Mouse (Mus musculus): ENCODE measurements around the gene Galnt2. TPM values are rescaled to one million over a fixed set of nuclear protein-coding genes. Genes with fewer than 3 reads are reported as not detected.

Galnt2 gene
- polyA plus RNA-seq, 1 experiment from 2014 or later = 67.2 TPM

DNA sequence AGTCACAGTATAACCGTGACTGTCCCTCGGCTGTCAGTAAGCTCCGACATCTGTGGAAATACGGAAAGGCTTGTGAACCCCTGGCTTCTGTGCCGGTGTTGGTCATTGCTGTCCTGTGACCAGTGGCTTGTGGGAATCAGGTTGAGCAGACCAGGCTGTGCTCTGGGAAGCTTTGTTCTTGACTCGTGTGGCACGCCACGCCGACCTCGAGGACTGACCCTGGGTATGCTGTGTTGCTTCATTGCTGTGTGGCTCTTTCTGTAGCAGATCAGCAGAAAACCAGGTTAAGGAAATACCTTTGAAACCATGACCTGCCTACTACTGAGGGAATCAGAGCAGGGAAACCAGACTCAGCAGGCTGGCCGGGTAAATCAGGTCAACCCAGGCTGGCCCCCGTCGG, 79.3 kb downstream of the Galnt2 start:
- Histone ChIP-seq H3K9ac (no peak overlapping the region), H3K4me1 (ENCODE audit: insufficient read depth) (no peaks in the 10 kb centered on the region; the same call in 1 of the 2 replicates), H3K27ac (ENCODE audit: low read depth) (no peak overlapping the region), H3K27me3 (ENCODE audit: insufficient read depth, low read length) (no peaks in the 10 kb centered on the region), H3K36me3 (ENCODE audit: insufficient read depth) (peaks cover 3% of the 10 kb centered on the region; the same call in 1 of the 2 replicates), H3K4me3 (ENCODE audit: low read depth, low read length) (no peak overlapping the region), H3K9me3 (ENCODE audit: low read depth, low read length) (no peaks in the 10 kb centered on the region), H3K4me2 (no peak overlapping the region)
- DNase-seq (no peak), ATAC-seq (ENCODE audit: insufficient read depth) (no peak)
- TF ChIP-seq CTCF (IDR thresholded peaks at IDR 0.05; ENCODE audit: low read depth) = no peak
- whole genome bisulfite sequencing = 89% methylated on average over 13 of the region's 13 CpGs

DNA sequence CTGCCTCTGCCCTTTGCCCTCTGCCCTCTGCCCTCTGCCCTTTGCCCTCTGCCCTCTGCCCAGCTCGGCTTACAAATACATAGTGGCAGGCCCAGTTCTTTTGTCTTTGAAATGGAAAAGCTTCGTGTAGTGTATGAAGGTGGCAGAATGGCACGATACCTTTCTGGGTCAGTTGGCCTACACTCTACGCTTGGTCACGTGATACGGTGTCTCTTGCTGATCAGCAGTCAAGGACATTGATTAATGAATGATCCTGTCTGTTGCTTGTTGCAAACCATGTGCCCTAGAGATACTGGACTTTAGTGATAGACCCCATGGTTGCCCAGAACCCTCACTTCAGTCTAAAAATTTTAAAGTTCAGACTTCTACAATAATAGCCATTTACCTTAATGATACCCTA, 79.9 kb downstream of the Galnt2 start:
- H3K4me1 ChIP-seq (ENCODE audit: insufficient read depth) = no peaks in the 10 kb centered on the region; the same call in 1 of the 2 replicates
- H3K4me3 ChIP-seq (ENCODE audit: low read depth, low read length) = no peak overlapping the region

DNA sequence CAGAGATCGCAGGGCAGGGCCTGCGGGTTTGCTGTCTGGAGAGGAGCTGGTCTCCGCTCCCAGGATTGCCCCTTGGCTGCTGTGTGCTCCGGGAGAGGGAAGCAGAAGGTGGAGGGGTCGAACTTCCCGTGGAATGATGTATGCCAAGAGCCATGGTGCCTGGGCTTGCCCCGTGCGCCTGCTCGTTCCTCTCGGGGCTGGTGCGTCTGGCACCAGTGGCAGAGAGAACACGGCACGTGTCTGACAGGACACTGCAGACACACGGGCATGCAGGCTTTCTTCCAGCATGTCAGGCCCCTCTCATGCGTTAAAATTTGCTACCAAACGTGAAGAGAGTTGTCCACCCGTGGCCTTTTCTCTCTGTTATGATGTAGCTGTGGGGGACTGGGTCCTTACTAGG, 80.5 kb downstream of the Galnt2 start:
- Histone ChIP-seq H3K4me1 (ENCODE audit: insufficient read depth) (no peaks in the 10 kb centered on the region; the same call in 1 of the 2 replicates), H3K36me3 (ENCODE audit: insufficient read depth) (no peaks in the 10 kb centered on the region), H3K27me3 (ENCODE audit: insufficient read depth, low read length) (no peaks in the 10 kb centered on the region), H3K4me3 (ENCODE audit: low read depth, low read length) (no peak overlapping the region), H3K4me2 (no peak overlapping the region), H3K9me3 (ENCODE audit: low read depth, low read length) (no peaks in the 10 kb centered on the region), H3K27ac (ENCODE audit: low read depth) (no peak overlapping the region), H3K9ac (no peak overlapping the region)
- DNase-seq = no peak
- TF ChIP-seq CTCF (IDR thresholded peaks at IDR 0.05; ENCODE audit: low read depth) = no peak
- ATAC-seq (ENCODE audit: insufficient read depth) = no peak
- 88% methylated on average over 17 of the region's 17 CpGs for WGBS

More for the DNA sequence above, 79.9 kb downstream of the Galnt2 start:
- ATAC-seq (ENCODE audit: insufficient read depth) = no peak
- WGBS = 89% methylated on average over 6 of the region's 6 CpGs
- H3K9me3 ChIP-seq (ENCODE audit: low read depth, low read length) = no peaks in the 10 kb centered on the region
- H3K27me3 ChIP-seq (ENCODE audit: insufficient read depth, low read length) = no peaks in the 10 kb centered on the region
- no peak overlapping the region for H3K4me2 ChIP-seq
- no peak for TF ChIP-seq CTCF (IDR thresholded peaks at IDR 0.05; ENCODE audit: low read depth)
- DNase-seq = no peak
- no peak overlapping the region for H3K27ac ChIP-seq (ENCODE audit: low read depth)
- no peaks in the 10 kb centered on the region for H3K36me3 ChIP-seq (ENCODE audit: insufficient read depth)
- no peak overlapping the region for H3K9ac ChIP-seq

DNA sequence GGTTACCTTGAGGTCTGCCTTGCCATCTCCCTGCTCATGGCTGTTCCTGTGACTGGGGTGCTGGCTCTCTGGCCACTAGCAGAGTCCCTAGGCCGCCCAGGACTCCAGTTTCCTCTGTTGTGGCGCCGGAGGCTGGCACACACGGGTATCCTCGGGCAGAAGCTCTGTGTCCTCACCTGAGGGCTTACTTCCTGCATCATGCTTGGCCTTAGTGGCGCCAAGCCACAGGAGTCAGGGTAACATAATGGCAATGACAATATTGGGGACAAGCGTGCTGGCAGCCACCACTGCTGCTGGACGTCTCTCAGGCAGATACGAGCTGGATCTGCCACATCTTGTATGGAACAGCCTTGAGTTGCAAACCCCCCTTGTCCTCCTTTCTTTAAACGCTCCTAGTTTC, 81.0 kb downstream of the Galnt2 start:
- Histone ChIP-seq H3K9me3 (ENCODE audit: low read depth, low read length) (no peaks in the 10 kb centered on the region), H3K36me3 (ENCODE audit: insufficient read depth) (no peaks in the 10 kb centered on the region), H3K4me3 (ENCODE audit: low read depth, low read length) (no peak overlapping the region), H3K27me3 (ENCODE audit: insufficient read depth, low read length) (no peaks in the 10 kb centered on the region), H3K4me1 (ENCODE audit: insufficient read depth) (no peaks in the 10 kb centered on the region; the same call in 1 of the 2 replicates), H3K9ac (no peak overlapping the region), H3K4me2 (no peak overlapping the region), H3K27ac (ENCODE audit: low read depth) (no peak overlapping the region)
- DNase-seq = no peak
- 88% methylated on average over 10 of the region's 10 CpGs for whole genome bisulfite sequencing
- no peak for TF ChIP-seq CTCF (IDR thresholded peaks at IDR 0.05; ENCODE audit: low read depth)
- no peak for ATAC-seq (ENCODE audit: insufficient read depth)

DNA sequence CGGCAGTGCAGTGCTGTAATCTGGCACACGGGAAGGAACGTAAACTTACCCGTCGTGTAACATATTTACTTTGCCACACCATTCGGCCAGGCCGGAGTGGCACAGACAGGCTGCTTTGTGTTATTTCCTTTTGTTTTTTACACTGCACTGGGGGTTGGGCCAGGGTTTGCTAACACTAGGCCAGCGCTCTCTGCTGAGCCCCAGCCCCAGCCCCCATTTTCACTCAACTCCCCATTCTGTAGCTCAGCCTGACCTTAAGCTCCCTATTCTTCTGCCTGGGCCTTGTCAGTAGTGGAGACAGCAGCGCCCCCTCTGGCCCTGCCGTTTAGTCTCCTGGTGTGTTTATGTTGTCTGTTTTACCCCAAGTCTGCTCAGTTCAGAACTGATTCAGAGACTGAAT, 83.6 kb downstream of the Galnt2 start:
- 0 out of 2 replicates have a peak, but pooled peaks cover 2% of the 10 kb centered on the region for H3K4me1 ChIP-seq (ENCODE audit: insufficient read depth)
- peak overlapping the region; percentile 10; the same call in 1 of the 2 replicates for H3K27ac ChIP-seq (ENCODE audit: low read depth)
- peak; percentile 53 for TF ChIP-seq CTCF (IDR thresholded peaks at IDR 0.05; ENCODE audit: low read depth)
- ATAC-seq (ENCODE audit: insufficient read depth) = no peak
- no peaks in the 10 kb centered on the region for H3K9me3 ChIP-seq (ENCODE audit: low read depth, low read length)
- no peaks in the 10 kb centered on the region for H3K27me3 ChIP-seq (ENCODE audit: insufficient read depth, low read length)
- DNase-seq = peak; percentile 49
- no peak overlapping the region for H3K4me3 ChIP-seq (ENCODE audit: low read depth, low read length)
- no peak overlapping the region for H3K4me2 ChIP-seq
- WGBS = 43% methylated on average over 10 of the region's 10 CpGs
- H3K9ac ChIP-seq = no peak overlapping the region
- H3K36me3 ChIP-seq (ENCODE audit: insufficient read depth) = no peaks in the 10 kb centered on the region

DNA sequence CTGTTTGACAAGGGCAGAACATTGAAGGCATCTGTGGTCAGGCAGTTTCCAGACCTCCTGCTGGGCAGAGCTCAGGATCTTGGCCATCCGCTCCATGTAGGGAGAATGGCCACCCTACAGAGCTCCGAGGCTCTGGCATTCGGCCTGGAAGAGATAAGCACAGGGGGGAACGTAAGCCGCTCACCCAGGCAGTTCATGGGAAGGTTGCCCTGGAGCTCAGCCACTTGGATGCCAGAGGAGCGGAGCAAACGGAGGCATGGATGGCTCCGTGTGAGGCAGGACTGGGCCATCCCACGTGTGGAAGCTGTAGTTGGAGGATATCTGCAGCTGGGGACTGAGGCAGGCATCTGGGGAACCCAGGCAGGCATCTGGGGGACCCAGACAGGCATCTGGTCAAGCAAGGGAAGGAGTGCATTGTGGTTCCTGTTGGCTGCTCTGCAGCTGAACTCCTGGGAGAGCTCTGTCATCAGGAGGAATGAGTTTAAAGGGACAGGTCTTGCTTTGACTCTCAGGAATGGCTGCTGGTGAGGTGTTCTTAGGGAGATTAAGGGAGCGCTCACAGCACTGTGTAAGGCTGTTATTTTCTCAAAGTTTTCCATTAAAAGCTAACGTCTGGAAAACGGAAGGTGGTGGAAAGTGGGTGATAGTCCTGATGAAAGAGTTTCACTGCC, 85.4 kb downstream of the Galnt2 start:
- DNase-seq (peak; percentile 58), ATAC-seq (ENCODE audit: insufficient read depth) (peak; percentile 44)
- Histone ChIP-seq H3K36me3 (ENCODE audit: insufficient read depth) (no peaks in the 10 kb centered on the region), H3K9ac (no peak overlapping the region), H3K4me3 (ENCODE audit: low read depth, low read length) (no peak overlapping the region), H3K27me3 (ENCODE audit: insufficient read depth, low read length) (no peaks in the 10 kb centered on the region), H3K27ac (ENCODE audit: low read depth) (peak overlapping the region; percentile 50; the same call in 1 of the 2 replicates), H3K4me2 (no peak overlapping the region), H3K4me1 (ENCODE audit: insufficient read depth) (0 out of 2 replicates have a peak, but pooled peaks cover 2% of the 10 kb centered on the region), H3K9me3 (ENCODE audit: low read depth, low read length) (no peaks in the 10 kb centered on the region)
- no peak for TF ChIP-seq CTCF (IDR thresholded peaks at IDR 0.05; ENCODE audit: low read depth)
- WGBS = 33% methylated on average over 12 of the region's 12 CpGs

DNA sequence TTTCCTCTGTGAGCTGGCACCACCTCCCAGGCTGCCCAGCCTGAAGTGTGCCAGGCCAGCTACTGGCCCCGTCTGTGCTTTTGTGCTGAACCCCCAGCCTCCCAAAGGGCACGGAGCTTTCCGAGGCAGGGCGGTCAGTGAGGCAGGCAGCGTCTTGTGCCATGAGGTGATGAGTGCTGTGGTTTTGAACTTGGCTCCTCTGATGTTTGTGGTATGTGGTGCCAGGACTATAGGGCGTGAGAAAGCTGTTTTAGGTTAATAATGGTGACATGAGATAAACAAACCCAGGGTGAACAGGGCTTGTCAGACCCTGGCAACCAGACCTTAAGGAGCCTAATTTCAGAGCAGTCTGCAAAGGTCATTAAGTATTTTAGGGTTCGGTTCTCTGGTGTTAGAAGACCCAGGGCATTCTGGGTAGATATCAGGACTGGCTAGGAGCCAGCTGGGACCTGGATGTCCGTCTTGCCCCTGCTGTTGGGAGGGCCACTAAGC, 86.0 kb downstream of the Galnt2 start:
- 46% methylated on average over 8 of the region's 8 CpGs for WGBS
- Histone ChIP-seq H3K27me3 (ENCODE audit: insufficient read depth, low read length) (no peaks in the 10 kb centered on the region), H3K4me1 (ENCODE audit: insufficient read depth) (0 out of 2 replicates have a peak, but pooled peaks cover 2% of the 10 kb centered on the region), H3K4me2 (no peak overlapping the region), H3K9ac (no peak overlapping the region), H3K4me3 (ENCODE audit: low read depth, low read length) (no peak overlapping the region), H3K9me3 (ENCODE audit: low read depth, low read length) (no peaks in the 10 kb centered on the region), H3K27ac (ENCODE audit: low read depth) (peak overlapping the region; percentile 50; the same call in 1 of the 2 replicates), H3K36me3 (ENCODE audit: insufficient read depth) (no peaks in the 10 kb centered on the region)
- ATAC-seq (ENCODE audit: insufficient read depth) (no peak), DNase-seq (no peak)
- TF ChIP-seq CTCF (IDR thresholded peaks at IDR 0.05; ENCODE audit: low read depth) = no peak
